ENCODE assay signal across 15 mouse cellular contexts in the genomic region with DNA sequence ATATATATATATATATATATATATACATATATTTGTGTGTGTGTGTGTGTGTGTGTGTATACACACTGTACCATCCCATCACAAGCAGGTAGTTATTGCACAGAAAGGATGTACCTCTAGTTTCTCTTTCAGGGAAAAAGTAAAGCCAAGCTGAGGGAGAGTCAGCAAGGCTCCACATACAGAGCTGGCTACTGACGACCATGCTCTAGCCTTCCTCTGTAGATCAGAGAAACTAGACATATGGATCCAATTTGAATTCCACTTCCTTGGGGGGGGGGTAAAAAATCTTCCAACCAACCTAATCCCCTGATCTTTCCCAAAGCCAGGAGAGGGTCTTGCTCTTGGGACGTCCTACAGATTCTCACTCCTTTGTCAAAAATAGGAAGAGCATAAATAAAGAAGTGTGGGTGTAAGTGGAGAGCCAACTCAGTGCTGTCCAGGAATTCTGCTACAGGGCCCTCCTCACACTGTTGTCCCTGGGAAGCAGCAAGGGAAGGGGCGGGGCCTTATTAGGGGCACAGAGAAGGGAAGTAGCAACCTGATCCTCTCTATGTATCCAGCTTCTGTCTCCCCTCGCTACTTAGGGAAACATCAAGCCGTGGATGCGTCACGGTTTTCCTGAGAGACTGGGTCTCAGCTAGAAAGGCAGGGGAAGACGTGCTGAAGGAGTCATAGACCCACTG. TPM values are rescaled to one million over a fixed set of nuclear protein-coding genes. Genes with fewer than 3 reads are reported as not detected.
DNase-seq lines count a peak whose midpoint lies in the region; ATAC-seq lines count a peak whose summit lies in the region.
"Had no signal": no experiment of that assay in that cellular context is flagged by ENCODE, and none has a peak within 500 bp of the region (broad histone marks: within the 10 kb centered on the region; RNA-seq: fewer than 3 reads in every experiment).

No protein-coding gene starts in this region.

- H3K27ac ChIP-seq in heart, embryonic 10.5 days: peak overlapping the region; percentile 73; the same call in 1 of the 2 replicates
- H3K27ac ChIP-seq in lung, embryonic 15.5 days: no peak overlapping the region
- peak overlapping the region; percentile 73 for H3K27ac ChIP-seq in embryonic facial prominence, embryonic 11.5 days (replicated peaks; ENCODE audit: low read depth, low read length)
- H3K27ac ChIP-seq: liver, embryonic 13.5 days had no signal

- no peaks in the 10 kb centered on the region for H3K9me3 ChIP-seq in heart, embryonic 10.5 days
- H3K9me3 ChIP-seq in lung, embryonic 15.5 days: no peaks in the 10 kb centered on the region
- no peaks in the 10 kb centered on the region for H3K9me3 ChIP-seq in embryonic facial prominence, embryonic 11.5 days (replicated peaks; ENCODE audit: control insufficient read depth, low read length)
- H3K9me3 ChIP-seq: liver, embryonic 13.5 days had no signal

- no peak overlapping the region for H3K9ac ChIP-seq in lung, embryonic 15.5 days
- H3K9ac ChIP-seq in embryonic facial prominence, embryonic 11.5 days (replicated peaks; ENCODE audit: low read length): no peak overlapping the region
- H3K9ac ChIP-seq: liver, embryonic 13.5 days had no signal

- no peaks in the 10 kb centered on the region for H3K36me3 ChIP-seq in heart, embryonic 10.5 days
- H3K36me3 ChIP-seq in lung, embryonic 15.5 days: no peaks in the 10 kb centered on the region
- no peaks in the 10 kb centered on the region for H3K36me3 ChIP-seq in embryonic facial prominence, embryonic 11.5 days (replicated peaks; ENCODE audit: control insufficient read depth, insufficient read depth, low read depth, low read length)
- H3K36me3 ChIP-seq: liver, embryonic 13.5 days had no signal

- H3K27me3 ChIP-seq in heart, embryonic 10.5 days (ENCODE audit: insufficient read depth, poor library complexity, severe bottlenecking): peaks cover 8% of the 10 kb centered on the region; the same call in 1 of the 2 replicates
- H3K27me3 ChIP-seq in lung, embryonic 15.5 days: no peaks in the 10 kb centered on the region
- no peaks in the 10 kb centered on the region for H3K27me3 ChIP-seq in embryonic facial prominence, embryonic 11.5 days (ENCODE audit: control insufficient read depth, insufficient read depth, low read length)
- H3K27me3 ChIP-seq: liver, embryonic 13.5 days had no signal

- H3K4me1 ChIP-seq in heart, embryonic 10.5 days: peaks cover 18% of the 10 kb centered on the region
- H3K4me1 ChIP-seq in lung, embryonic 15.5 days: no peaks in the 10 kb centered on the region
- peaks cover 7% of the 10 kb centered on the region for H3K4me1 ChIP-seq in embryonic facial prominence, embryonic 11.5 days (ENCODE audit: control insufficient read depth, insufficient read depth, low read length)
- H3K4me1 ChIP-seq: liver, embryonic 13.5 days had no signal

- ATAC-seq in lung, embryonic 15.5 days (ENCODE audit: borderline replicate concordance, extremely low read depth, low FRiP score, low TSS enrichment): no peak
- peak; percentile 75 for ATAC-seq in embryonic facial prominence, embryonic 11.5 days (replicated peaks; ENCODE audit: insufficient number of reproducible peaks, low FRiP score, low TSS enrichment, low read depth)
- ATAC-seq: Patski had no signal

- WGBS in heart, embryonic 10.5 days: 25% methylated on average over 8 of the region's 8 CpGs
- 17% methylated on average over 8 of the region's 8 CpGs for WGBS in lung, embryonic 15.5 days
- 9% methylated on average over 8 of the region's 8 CpGs for WGBS in embryonic facial prominence, embryonic 11.5 days

- H3K4me3 ChIP-seq in heart, embryonic 10.5 days: 0 out of 2 replicates have a peak overlapping the region, but pooled peaks have one; percentile 12
- no peak overlapping the region for H3K4me3 ChIP-seq in lung, embryonic 15.5 days
- H3K4me3 ChIP-seq in embryonic facial prominence, embryonic 11.5 days (ENCODE audit: low read depth, low read length): no peak overlapping the region
- H3K4me3 ChIP-seq: liver, embryonic 13.5 days; megakaryocyte, embryonic 14.5 days had no signal

- 0 out of 2 replicates have a peak overlapping the region, but pooled peaks have one; percentile 16 for H3K4me2 ChIP-seq in lung, embryonic 15.5 days
- peak overlapping the region; percentile 19 for H3K4me2 ChIP-seq in embryonic facial prominence, embryonic 11.5 days (ENCODE audit: low read depth, low read length)
- H3K4me2 ChIP-seq: liver, embryonic 13.5 days had no signal

- DNase-seq in heart, embryonic 10.5 days (ENCODE audit: low spot score): no peak
- no peak for DNase-seq in heart, postnatal 4 days
- DNase-seq in lung, postnatal 36 days: no peak
- peak; percentile 86 for DNase-seq in embryonic facial prominence, embryonic 11.5 days (ENCODE audit: low spot score)
- DNase-seq in mesoderm, embryonic 11.5 days (ENCODE audit: low read depth, low spot score): peak; percentile 68
- DNase-seq in cerebellum, adult 11-12 months: no peak
- no peak for DNase-seq in cerebellum, postnatal 4 days (ENCODE audit: low spot score in 2 of 2)
- DNase-seq: cerebellum, adult 2 months; layer of hippocampus, adult 9-11 months; liver, embryonic 13.5 days had no signal

RNA-seq across cellular contexts. Expression of a gene that starts 15.4 kb away (rescaled TPM):
- 1.7 and 2.9 TPM in 2 replicates for polyA plus RNA-seq in heart, embryonic 10.5 days (2016; fragmentation: Nextera tagmentation; extraction: Ambion mirVana)
- total RNA-seq in heart, postnatal 4 days (2021): 1 to 10 TPM; 2.0 to 2.1 TPM
- polyA plus RNA-seq in lung, embryonic 15.5 days (2015; fragmentation: Nextera tagmentation; extraction: Ambion mirVana): 1.2 and 1.6 TPM in 2 replicates
- 6.5 and 6.6 TPM in 2 replicates for polyA plus RNA-seq in embryonic facial prominence, embryonic 11.5 days (2014; fragmentation: Nextera tagmentation; extraction: Ambion mirVana)
- total RNA-seq: hematopoietic stem cell, adult 5-6 weeks; neutrophil, adult 5-6 weeks had no signal

Comparison
In these comparisons a context has a peak if more than half of its experiments do, and no peak if none do; other contexts are left out.
1. DNase-seq: peak in embryonic facial prominence, embryonic 11.5 days (single experiment) and mesoderm, embryonic 11.5 days (single experiment); none in heart, embryonic 10.5 days (single experiment), heart, postnatal 4 days (single experiment), lung, postnatal 36 days (single experiment), cerebellum, adult 11-12 months (single experiment) and cerebellum, postnatal 4 days (0 of 2).